Mouse (Mus musculus): Measurements from ENCODE around the gene Syk.

DNA sequence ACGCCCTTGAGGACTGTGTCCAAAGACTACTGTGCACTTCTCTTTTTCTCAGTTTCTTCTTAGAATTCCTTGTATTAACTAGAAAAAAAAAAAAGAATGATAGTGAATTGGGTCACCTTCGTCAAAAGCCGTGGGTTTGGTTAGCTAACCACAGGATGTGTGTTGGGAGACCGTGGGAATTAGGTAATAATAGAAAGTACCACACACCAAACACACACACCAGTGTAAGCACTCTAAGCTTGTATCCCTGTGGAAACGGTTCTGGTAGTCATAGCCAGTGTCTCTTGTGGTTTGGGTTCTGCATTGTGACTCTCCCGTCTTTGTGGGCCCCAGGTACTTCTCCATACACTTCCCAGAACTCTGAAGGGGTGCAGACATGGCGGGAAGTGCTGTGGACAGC is 27.5 kb downstream of the Syk start:
- TF ChIP-seq CTCF (IDR thresholded peaks at IDR 0.05; ENCODE audit: borderline replicate concordance, control insufficient read depth, extremely low read depth, insufficient read depth, low read length, poor library complexity) (no peak), POLR2A (IDR thresholded peaks at IDR 0.05; ENCODE audit: control insufficient read depth, extremely low read depth, insufficient read depth, low read length, poor library complexity) (no peak)
